Mouse (Mus musculus): ENCODE data around the gene Mrps17. TPM values are rescaled to one million over a fixed set of nuclear protein-coding genes. Genes with fewer than 3 reads are reported as not detected.
"Not testable (repeated sequence)": the region's sequence is repeated elsewhere in the genome, so short reads cannot be mapped to it uniquely, and the experiment has no call there.

Gene Mrps17
- 91.8 and 128 TPM in 2 replicates for polyA plus RNA-seq (2012; rRNA removed)

- Histone ChIP-seq H3K27me3 (replicated peaks; ENCODE audit: control insufficient read depth, insufficient read depth, low read length) (no peaks in the 10 kb centered on the region), H3K36me3 (ENCODE audit: control insufficient read depth, insufficient read depth, low read length) (peaks cover 2% of the 10 kb centered on the region), H3K4me1 (ENCODE audit: control insufficient read depth, insufficient read depth, low read length) (no peaks in the 10 kb centered on the region; the same call in 1 of the 2 replicates), H3K27ac (ENCODE audit: insufficient read depth, low read depth, low read length) (peak within 1 kb of the TSS; percentile 78), H3K4me3 (ENCODE audit: insufficient read depth, low read depth, low read length) (peak within 1 kb of the TSS; percentile 98)
- peak; percentile 97 for DNase-seq
- TF ChIP-seq CTCF (conservative IDR thresholded peaks at IDR 0.05; ENCODE audit: insufficient read depth, insufficient read length, low read depth, low read length) (no peak), POLR2A (IDR thresholded peaks at IDR 0.05; ENCODE audit: low read depth, low read length) (peak; percentile 87)
- under 1% methylated on average over 33 of the region's 33 CpGs for WGBS
Measured at GRCm38 (mm10) chr5:129715326-129715861, at the start of gene Mrps17. Gene Mrps17, plus strand, starts transcription at chr5:129715497.

GRCm38 (mm10) chr5:129666271-129666909 lies 48.9 kb upstream of the Mrps17 start:
- H3K4me1 ChIP-seq (ENCODE audit: control insufficient read depth, insufficient read depth, low read length), result peaks cover 2% of the 10 kb centered on the region; the same call in 1 of the 2 replicates
- H3K4me3 ChIP-seq (ENCODE audit: insufficient read depth, low read depth, low read length), result no peak overlapping the region
- H3K27me3 ChIP-seq (replicated peaks; ENCODE audit: control insufficient read depth, insufficient read depth, low read length), result no peaks in the 10 kb centered on the region
- no peak overlapping the region for H3K27ac ChIP-seq (ENCODE audit: insufficient read depth, low read depth, low read length)
- no peaks in the 10 kb centered on the region for H3K36me3 ChIP-seq (ENCODE audit: control insufficient read depth, insufficient read depth, low read length)
- WGBS, result 93% methylated on average over 10 of the region's 10 CpGs
- TF ChIP-seq POLR2A (IDR thresholded peaks at IDR 0.05; ENCODE audit: low read depth, low read length), result no peak
- no peak for TF ChIP-seq CTCF (conservative IDR thresholded peaks at IDR 0.05; ENCODE audit: insufficient read depth, insufficient read length, low read depth, low read length)
- no peak for DNase-seq

- WGBS, result 83% methylated on average over 4 of the region's 4 CpGs
- Histone ChIP-seq H3K27ac (ENCODE audit: insufficient read depth, low read depth, low read length) (no peak overlapping the region), H3K36me3 (ENCODE audit: control insufficient read depth, insufficient read depth, low read length) (no peaks in the 10 kb centered on the region), H3K4me1 (ENCODE audit: control insufficient read depth, insufficient read depth, low read length) (peaks cover 2% of the 10 kb centered on the region; the same call in 1 of the 2 replicates), H3K4me3 (ENCODE audit: insufficient read depth, low read depth, low read length) (no peak overlapping the region), H3K27me3 (replicated peaks; ENCODE audit: control insufficient read depth, insufficient read depth, low read length) (no peaks in the 10 kb centered on the region)
- no peak for DNase-seq
- no peak for TF ChIP-seq CTCF (conservative IDR thresholded peaks at IDR 0.05; ENCODE audit: insufficient read depth, insufficient read length, low read depth, low read length)
- no peak for TF ChIP-seq POLR2A (IDR thresholded peaks at IDR 0.05; ENCODE audit: low read depth, low read length)
Measured at GRCm38 (mm10) chr5:129667851-129668250, 47.4 kb upstream of the Mrps17 start.

GRCm38 (mm10) chr5:129669453-129670035 lies 45.8 kb upstream of the Mrps17 start:
- no peaks in the 10 kb centered on the region for H3K27me3 ChIP-seq (replicated peaks; ENCODE audit: control insufficient read depth, insufficient read depth, low read length)
- H3K27ac ChIP-seq (ENCODE audit: insufficient read depth, low read depth, low read length), result peak overlapping the region; percentile 80
- no peaks in the 10 kb centered on the region; the same call in 1 of the 2 replicates for H3K4me1 ChIP-seq (ENCODE audit: control insufficient read depth, insufficient read depth, low read length)
- H3K36me3 ChIP-seq (ENCODE audit: control insufficient read depth, insufficient read depth, low read length), result no peaks in the 10 kb centered on the region
- WGBS, result 1% methylated on average over 31 of the region's 31 CpGs
- no peak for DNase-seq
- TF ChIP-seq POLR2A (IDR thresholded peaks at IDR 0.05; ENCODE audit: low read depth, low read length) (no peak), CTCF (conservative IDR thresholded peaks at IDR 0.05; ENCODE audit: insufficient read depth, insufficient read length, low read depth, low read length) (no peak)
- H3K4me3 ChIP-seq (ENCODE audit: insufficient read depth, low read depth, low read length), result peak overlapping the region; percentile 95

- WGBS, result 2% methylated on average over 23 of the region's 23 CpGs
- TF ChIP-seq CTCF (conservative IDR thresholded peaks at IDR 0.05; ENCODE audit: insufficient read depth, insufficient read length, low read depth, low read length), result no peak
- TF ChIP-seq POLR2A (IDR thresholded peaks at IDR 0.05; ENCODE audit: low read depth, low read length), result peak; percentile 90
- Histone ChIP-seq H3K27ac (ENCODE audit: insufficient read depth, low read depth, low read length) (peak within 1 kb of the TSS; percentile 80), H3K36me3 (ENCODE audit: control insufficient read depth, insufficient read depth, low read length) (no peaks in the 10 kb centered on the region), H3K27me3 (replicated peaks; ENCODE audit: control insufficient read depth, insufficient read depth, low read length) (no peaks in the 10 kb centered on the region), H3K4me1 (ENCODE audit: control insufficient read depth, insufficient read depth, low read length) (no peaks in the 10 kb centered on the region; the same call in 1 of the 2 replicates), H3K4me3 (ENCODE audit: insufficient read depth, low read depth, low read length) (peak within 1 kb of the TSS; percentile 95)
- DNase-seq, result peak; percentile 90
Measured at GRCm38 (mm10) chr5:129670036-129670458, 45.2 kb upstream of the Mrps17 start, which contains the start of gene Zfp11. Gene Zfp11, minus strand, starts transcription at chr5:129670099.

GRCm38 (mm10) chr5:129685141-129685540 lies 30.2 kb upstream of the Mrps17 start:
- H3K36me3 ChIP-seq (ENCODE audit: control insufficient read depth, insufficient read depth, low read length); DNase-seq; H3K4me3 ChIP-seq (ENCODE audit: insufficient read depth, low read depth, low read length); H3K4me1 ChIP-seq (ENCODE audit: control insufficient read depth, insufficient read depth, low read length); H3K27me3 ChIP-seq (replicated peaks; ENCODE audit: control insufficient read depth, insufficient read depth, low read length); H3K27ac ChIP-seq (ENCODE audit: insufficient read depth, low read depth, low read length): not testable (repeated sequence)
- WGBS, result 95% methylated on average over 5 of the region's 5 CpGs

GRCm38 (mm10) chr5:129687621-129688020 lies 27.7 kb upstream of the Mrps17 start:
- Histone ChIP-seq H3K36me3 (ENCODE audit: control insufficient read depth, insufficient read depth, low read length) (no peaks in the 10 kb centered on the region), H3K4me1 (ENCODE audit: control insufficient read depth, insufficient read depth, low read length) (0 out of 2 replicates have a peak, but pooled peaks cover 4% of the 10 kb centered on the region), H3K4me3 (ENCODE audit: insufficient read depth, low read depth, low read length) (no peak overlapping the region), H3K27me3 (replicated peaks; ENCODE audit: control insufficient read depth, insufficient read depth, low read length) (no peaks in the 10 kb centered on the region), H3K27ac (ENCODE audit: insufficient read depth, low read depth, low read length) (no peak overlapping the region)
- peak; percentile 60 for DNase-seq
- WGBS, result 54% methylated on average over 7 of the region's 7 CpGs
- TF ChIP-seq POLR2A (IDR thresholded peaks at IDR 0.05; ENCODE audit: low read depth, low read length) (no peak), CTCF (conservative IDR thresholded peaks at IDR 0.05; ENCODE audit: insufficient read depth, insufficient read length, low read depth, low read length) (no peak)
